Mouse (Mus musculus) embryonic facial prominence, embryonic 15.5 days (tissue): Measurements from ENCODE around the gene Cd300e. TPM values are rescaled to one million over a fixed set of nuclear protein-coding genes. Genes with fewer than 3 reads are reported as not detected.

ENCODE experiments used
- ATAC-seq: fragments of 200-750 bp; cut with Nextera tagmentation; 2 replicates; pipeline ENCODE4 v1.8.0; 2017; ENCODE audit warnings: low read depth, moderate TSS enrichment; ENCODE audit not compliant: insufficient number of reproducible peaks, low FRiP score, low TSS enrichment
- H3K27ac ChIP-seq: fragments of 300-500 bp; sonication (generic); replicated peaks from 2 replicates; pipeline ENCODE4 v1.5.1; 2015; ENCODE audit warnings: mild to moderate bottlenecking, inconsistent platforms
- H3K27me3 ChIP-seq: fragments of 300-500 bp; sonication (generic); 2 replicates; pipeline ENCODE4 v1.6.1; 2015; ENCODE audit warnings: inconsistent platforms
- H3K36me3 ChIP-seq: fragments of 300-500 bp; sonication (generic); 2 replicates; pipeline ENCODE4 v1.6.1; 2015; ENCODE audit warnings: mild to moderate bottlenecking, inconsistent platforms
- H3K4me1 ChIP-seq: fragments of 300-500 bp; sonication (generic); 2 replicates; pipeline ENCODE4 v1.6.1; 2015; ENCODE audit warnings: inconsistent platforms
- H3K4me2 ChIP-seq: fragments of 300-500 bp; sonication (generic); replicated peaks from 2 replicates; pipeline ENCODE4 v1.6.1; 2015; ENCODE audit warnings: mild to moderate bottlenecking, inconsistent platforms
- H3K4me3 ChIP-seq: fragments of 300-500 bp; sonication (generic); replicated peaks from 2 replicates; pipeline ENCODE4 v1.5.1; 2015; ENCODE audit warnings: mild to moderate bottlenecking, inconsistent platforms
- H3K9ac ChIP-seq: fragments of 300-500 bp; sonication (generic); 2 replicates; pipeline ENCODE4 v1.6.1; 2015; ENCODE audit warnings: inconsistent platforms
- H3K9me3 ChIP-seq: fragments of 300-500 bp; sonication (generic); replicated peaks from 2 replicates; pipeline ENCODE4 v1.6.1; 2016; ENCODE audit warnings: inconsistent platforms
- WGBS: fragments of 180-500 bp; shearing (Covaris S2); methylation state at CpG from one replicate; pipeline ENCODE4 v1.1.7; 2015; 5-methylcytosine and 5-hydroxymethylcytosine counted together
- polyA plus RNA-seq: library from polyadenylated mRNA; unstranded; fragments of >200 nt; fragmentation: Nextera tagmentation; extraction: Ambion mirVana; gene quantifications from 2 replicates; pipeline ENCODE4 v1.2.1, GENCODE M21; 2015

The Cd300e gene
- polyA plus RNA-seq, 1 experiment from 2014 or later: 0.12 TPM

DNA sequence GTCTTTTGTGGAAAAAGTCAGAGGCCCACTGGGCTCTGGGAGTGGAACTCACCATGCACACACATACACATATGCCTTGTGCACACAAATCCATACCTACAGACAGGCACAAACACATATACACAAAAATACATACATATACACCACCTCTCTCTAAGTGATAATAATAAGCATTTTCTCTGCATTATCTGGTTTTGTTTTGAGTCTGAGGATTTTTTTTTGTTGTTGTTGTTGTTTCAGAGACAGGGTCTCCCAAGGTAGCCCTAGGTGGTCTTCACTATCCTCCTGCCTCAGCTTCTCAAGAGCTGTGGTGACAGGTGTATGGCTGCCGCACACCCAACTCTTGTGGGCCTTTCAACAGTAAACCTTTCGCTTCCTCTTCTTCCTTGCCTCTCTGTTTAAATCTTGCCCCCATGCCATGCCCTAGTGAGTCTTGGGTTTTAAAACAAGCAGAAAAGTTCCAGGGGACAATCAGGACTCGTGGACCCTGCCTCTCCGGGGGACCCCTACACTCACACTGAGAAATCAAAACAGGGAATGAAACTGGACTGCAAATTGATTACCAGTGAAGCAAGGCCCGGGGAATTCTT lies 38.1 kb upstream of the Cd300e start:
- Histone ChIP-seq H3K36me3 (no peaks in the 10 kb centered on the region), H3K4me3 (no peak overlapping the region), H3K27me3 (peaks cover 8% of the 10 kb centered on the region; the same call in 1 of the 2 replicates), H3K9ac (no peak overlapping the region), H3K27ac (no peak overlapping the region), H3K4me1 (peaks cover 4% of the 10 kb centered on the region; the same call in 1 of the 2 replicates), H3K9me3 (no peaks in the 10 kb centered on the region), H3K4me2 (no peak overlapping the region)
- no peak for ATAC-seq
- 57% methylated on average over 5 of the region's 5 CpGs for WGBS

DNA sequence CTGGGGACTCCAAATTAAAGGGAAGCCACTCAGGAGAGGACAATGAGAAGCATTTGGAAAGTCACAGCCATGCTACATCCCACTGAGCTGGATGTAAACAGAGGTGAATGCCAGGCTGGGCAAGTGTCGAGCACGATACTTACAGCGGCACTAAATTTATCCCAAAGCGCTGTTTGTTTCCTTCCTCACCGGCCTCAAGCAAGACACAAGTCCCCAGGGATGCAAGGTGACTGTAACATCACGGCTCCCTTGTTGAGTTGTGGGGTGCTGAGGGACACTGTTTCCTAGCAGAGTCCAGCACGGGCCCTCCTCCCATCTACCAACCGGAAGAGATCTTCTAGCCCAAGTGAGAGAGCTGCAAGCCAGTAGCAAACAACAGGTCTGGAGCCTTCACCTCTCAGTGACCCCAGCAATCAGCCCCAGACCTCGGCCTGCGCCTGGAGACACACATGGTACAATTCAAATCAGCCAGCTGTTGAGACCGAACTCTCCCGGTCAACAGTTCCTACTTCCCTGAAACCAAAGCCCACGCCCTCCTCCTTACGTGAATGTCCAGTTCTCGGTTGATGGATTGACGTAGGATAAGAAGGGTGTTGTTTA lies 37.4 kb upstream of the Cd300e start:
- Histone ChIP-seq H3K9ac (no peak overlapping the region), H3K27me3 (peaks cover 8% of the 10 kb centered on the region; the same call in 1 of the 2 replicates), H3K9me3 (no peaks in the 10 kb centered on the region), H3K4me2 (no peak overlapping the region), H3K4me1 (peaks cover 4% of the 10 kb centered on the region; the same call in 1 of the 2 replicates), H3K36me3 (no peaks in the 10 kb centered on the region), H3K27ac (no peak overlapping the region), H3K4me3 (no peak overlapping the region)
- 38% methylated on average over 16 of the region's 16 CpGs for WGBS
- no peak for ATAC-seq

DNA sequence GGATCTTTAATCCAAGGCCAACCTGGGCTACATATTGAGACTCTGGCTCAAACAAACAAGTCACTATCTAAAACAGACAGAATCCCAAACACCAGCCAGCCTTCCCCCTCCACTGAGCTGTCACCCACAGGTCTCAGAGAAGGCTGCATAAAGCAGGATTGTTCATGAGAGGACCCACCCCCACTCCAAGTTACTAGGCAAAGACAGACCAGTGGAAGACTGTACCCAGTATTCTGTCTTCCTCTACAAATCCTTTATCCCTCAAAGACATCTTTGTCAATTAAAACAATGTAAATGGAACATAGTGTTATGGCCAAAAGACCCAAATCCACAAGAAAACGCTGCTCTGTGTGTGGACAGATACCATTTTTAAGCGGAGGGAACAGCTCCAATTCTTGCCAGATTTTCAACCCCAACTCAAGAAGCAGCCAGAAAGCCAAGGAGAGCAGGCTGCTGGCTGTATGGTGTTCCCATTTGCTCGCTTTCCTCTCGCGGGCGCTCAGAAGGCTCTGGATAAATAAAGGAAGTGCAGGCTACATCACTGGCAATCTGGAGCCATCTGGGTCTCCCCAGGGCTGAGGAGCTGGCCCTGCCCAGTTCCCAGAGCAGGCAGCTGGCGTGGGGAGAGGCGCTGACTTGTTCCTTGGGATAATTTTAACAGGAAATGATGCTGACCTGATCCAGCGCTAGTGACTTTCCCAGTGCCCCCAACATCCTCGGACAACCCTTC lies 36.4 kb upstream of the Cd300e start:
- WGBS: 36% methylated on average over 10 of the region's 10 CpGs
- ATAC-seq: no peak

DNA sequence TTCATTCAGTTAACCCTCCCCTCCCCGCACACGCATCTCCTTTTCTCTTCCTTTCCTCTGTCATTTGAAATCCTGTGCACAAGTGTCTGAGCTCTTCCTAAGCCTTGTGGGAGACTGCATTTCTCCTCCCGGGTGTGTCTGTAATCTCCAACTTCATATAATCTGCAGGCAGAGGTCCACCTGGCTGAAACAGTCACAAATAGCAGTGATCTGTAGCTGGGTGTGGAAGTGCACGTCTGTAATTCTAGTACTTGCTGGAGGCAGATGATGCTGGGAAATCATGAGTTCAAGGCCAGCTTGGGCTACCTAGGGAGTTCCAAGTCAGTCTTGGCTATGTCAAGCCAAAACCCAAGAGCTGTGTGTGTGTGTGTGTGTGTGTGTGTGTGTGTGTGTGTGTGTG lies 30.2 kb upstream of the Cd300e start:
- Histone ChIP-seq H3K4me3 (no peak overlapping the region), H3K36me3 (no peaks in the 10 kb centered on the region), H3K9ac (no peak overlapping the region), H3K27ac (no peak overlapping the region), H3K9me3 (no peaks in the 10 kb centered on the region), H3K4me2 (no peak overlapping the region), H3K4me1 (0 out of 2 replicates have a peak, but pooled peaks cover 4% of the 10 kb centered on the region), H3K27me3 (peaks cover 36% of the 10 kb centered on the region)
- WGBS: 12% methylated on average over 4 of the region's 4 CpGs
- no peak for ATAC-seq

More for the DNA sequence above, 36.4 kb upstream of the Cd300e start:
- H3K4me2 ChIP-seq: no peak overlapping the region
- no peak overlapping the region for H3K9ac ChIP-seq
- no peak overlapping the region for H3K27ac ChIP-seq
- no peaks in the 10 kb centered on the region for H3K9me3 ChIP-seq
- no peak overlapping the region for H3K4me3 ChIP-seq
- H3K4me1 ChIP-seq: peaks cover 4% of the 10 kb centered on the region; the same call in 1 of the 2 replicates
- H3K27me3 ChIP-seq: peaks cover 8% of the 10 kb centered on the region; the same call in 1 of the 2 replicates
- H3K36me3 ChIP-seq: no peaks in the 10 kb centered on the region

DNA sequence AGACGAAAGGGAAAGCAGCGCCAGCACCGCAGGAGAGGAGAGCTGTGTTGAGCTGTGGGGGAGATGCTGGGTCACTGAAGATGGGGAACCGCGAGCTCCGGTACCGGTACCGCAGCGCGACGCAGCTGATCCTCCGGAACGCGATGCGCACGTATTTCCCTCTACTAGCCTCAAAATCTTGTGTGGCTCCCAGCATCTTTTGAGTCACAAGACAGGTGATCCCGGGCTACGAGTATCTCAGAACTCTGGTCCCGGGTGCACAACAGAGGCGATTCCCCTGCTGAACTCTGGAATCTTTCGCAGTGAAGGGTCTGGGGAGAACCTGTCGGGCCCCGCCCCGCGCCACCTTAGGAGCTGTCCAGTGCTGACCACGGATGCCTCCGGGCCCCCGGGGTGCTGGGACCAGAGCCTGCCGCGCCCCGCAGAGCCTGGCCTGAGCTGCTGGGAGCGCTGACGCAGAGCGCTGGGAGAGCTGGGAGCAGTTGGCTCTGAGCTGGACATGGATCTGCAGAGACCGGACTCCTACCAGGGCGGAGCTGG lies 29.5 kb upstream of the Cd300e start, which contains the start of gene Rab37:
Gene Rab37 (plus strand): TSS at position 70 of the 540 bp plus-strand sequence.
- no peak for ATAC-seq
- Histone ChIP-seq H3K36me3 (no peaks in the 10 kb centered on the region), H3K9me3 (no peaks in the 10 kb centered on the region), H3K4me2 (peak within 1 kb of the TSS; percentile 15; the same call in 1 of the 2 replicates), H3K27me3 (peaks cover 38% of the 10 kb centered on the region), H3K27ac (no peak within 1 kb of the TSS), H3K9ac (no peak within 1 kb of the TSS), H3K4me3 (no peak within 1 kb of the TSS), H3K4me1 (0 out of 2 replicates have a peak, but pooled peaks cover 4% of the 10 kb centered on the region)
- WGBS: 2% methylated on average over 36 of the region's 36 CpGs

DNA sequence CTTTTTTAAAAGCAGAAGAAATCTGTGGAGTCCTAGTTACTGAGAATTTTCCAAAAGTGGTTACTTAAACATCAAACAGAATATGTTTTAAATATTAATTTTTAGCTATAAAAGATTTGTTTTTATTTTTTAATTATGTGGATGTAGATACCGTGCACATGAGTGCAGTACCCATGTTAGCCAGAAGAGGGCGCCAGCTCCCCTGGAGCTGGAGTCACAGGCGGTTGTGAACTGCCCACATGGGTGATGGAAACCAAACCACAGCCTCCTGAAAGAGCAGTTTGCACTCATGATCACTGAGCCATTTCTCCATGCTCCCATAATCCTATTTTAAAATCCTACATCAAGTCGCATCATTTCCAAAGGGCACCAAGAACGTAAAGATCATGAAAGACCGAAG lies 27.9 kb upstream of the Cd300e start:
- Histone ChIP-seq H3K27ac (no peak overlapping the region), H3K4me1 (0 out of 2 replicates have a peak, but pooled peaks cover 4% of the 10 kb centered on the region), H3K9ac (no peak overlapping the region), H3K9me3 (no peaks in the 10 kb centered on the region), H3K27me3 (peaks cover 54% of the 10 kb centered on the region), H3K4me2 (no peak overlapping the region), H3K4me3 (no peak overlapping the region), H3K36me3 (no peaks in the 10 kb centered on the region)
- ATAC-seq: no peak
- WGBS: 66% methylated on average over 6 of the region's 6 CpGs

DNA sequence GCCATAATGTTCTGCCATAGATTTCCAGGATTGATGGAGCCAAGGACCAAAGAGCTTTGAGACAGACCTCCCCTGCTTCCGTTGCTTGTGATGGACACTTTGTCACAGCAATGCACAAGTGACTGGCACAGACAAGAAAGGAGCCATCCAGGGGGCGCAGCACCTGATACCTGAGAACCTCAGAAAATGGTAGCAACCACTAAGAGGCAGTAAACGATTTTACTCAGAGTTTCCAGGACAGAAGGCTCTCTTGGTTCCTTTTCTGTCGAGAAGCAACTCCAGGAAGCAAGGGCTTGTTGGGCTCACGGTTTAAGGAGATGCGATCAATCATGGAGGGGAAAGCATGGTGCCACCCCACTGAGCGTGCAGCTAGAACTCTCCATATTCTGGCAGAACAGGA lies 24.2 kb upstream of the Cd300e start:
- no peak overlapping the region for H3K27ac ChIP-seq
- peaks cover 56% of the 10 kb centered on the region for H3K27me3 ChIP-seq
- no peaks in the 10 kb centered on the region for H3K36me3 ChIP-seq
- no peaks in the 10 kb centered on the region for H3K4me1 ChIP-seq
- H3K4me2 ChIP-seq: no peak overlapping the region
- no peaks in the 10 kb centered on the region for H3K9me3 ChIP-seq
- ATAC-seq: no peak
- no peak overlapping the region for H3K9ac ChIP-seq
- no peak overlapping the region for H3K4me3 ChIP-seq
- WGBS: 67% methylated on average over 7 of the region's 7 CpGs

DNA sequence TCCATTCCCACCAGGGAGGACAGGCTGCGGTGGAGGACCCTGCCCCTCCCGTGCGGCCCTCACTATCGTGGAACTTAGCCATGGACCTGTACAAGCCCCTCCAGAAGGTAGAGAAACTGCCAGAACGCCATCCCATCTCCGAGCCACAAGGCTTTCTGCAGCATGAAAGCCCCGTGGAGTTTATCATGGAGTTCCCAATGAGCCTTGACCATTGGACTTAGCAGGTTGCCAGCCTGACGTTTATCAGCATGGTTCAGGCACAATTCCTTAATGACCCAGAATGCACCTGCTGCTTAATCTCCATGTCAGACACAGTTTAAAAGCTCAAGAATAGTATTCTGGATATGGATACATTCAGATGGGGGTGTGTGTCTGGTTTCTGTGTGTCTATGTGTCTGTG lies 23.1 kb upstream of the Cd300e start:
- no peaks in the 10 kb centered on the region for H3K4me1 ChIP-seq
- no peak overlapping the region for H3K4me2 ChIP-seq
- 55% methylated on average over 8 of the region's 8 CpGs for WGBS
- ATAC-seq: no peak
- no peaks in the 10 kb centered on the region for H3K9me3 ChIP-seq
- no peak overlapping the region for H3K27ac ChIP-seq
- peaks cover 45% of the 10 kb centered on the region for H3K27me3 ChIP-seq
- no peak overlapping the region for H3K9ac ChIP-seq
- no peak overlapping the region for H3K4me3 ChIP-seq
- no peaks in the 10 kb centered on the region for H3K36me3 ChIP-seq

DNA sequence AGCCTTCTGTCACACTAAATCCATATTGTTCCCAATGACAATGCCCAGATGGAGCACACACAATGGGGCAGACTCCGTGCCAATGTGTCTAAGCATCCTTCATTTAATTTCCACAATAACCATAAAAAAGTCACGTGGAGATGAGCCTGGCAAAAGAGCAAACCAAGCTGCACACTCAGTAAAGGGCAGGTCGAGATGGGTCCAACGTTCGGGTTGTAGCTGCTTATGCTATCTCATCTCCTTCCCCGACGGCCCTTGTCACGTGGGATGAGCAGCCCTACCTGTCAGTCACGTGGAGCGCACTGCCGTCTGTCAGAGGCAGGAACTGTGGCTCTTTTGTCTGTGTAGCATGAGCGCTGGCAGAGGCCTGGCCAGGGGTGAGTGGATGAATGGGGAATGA lies 22.6 kb upstream of the Cd300e start:
- WGBS: 34% methylated on average over 12 of the region's 12 CpGs
- no peak for ATAC-seq

DNA sequence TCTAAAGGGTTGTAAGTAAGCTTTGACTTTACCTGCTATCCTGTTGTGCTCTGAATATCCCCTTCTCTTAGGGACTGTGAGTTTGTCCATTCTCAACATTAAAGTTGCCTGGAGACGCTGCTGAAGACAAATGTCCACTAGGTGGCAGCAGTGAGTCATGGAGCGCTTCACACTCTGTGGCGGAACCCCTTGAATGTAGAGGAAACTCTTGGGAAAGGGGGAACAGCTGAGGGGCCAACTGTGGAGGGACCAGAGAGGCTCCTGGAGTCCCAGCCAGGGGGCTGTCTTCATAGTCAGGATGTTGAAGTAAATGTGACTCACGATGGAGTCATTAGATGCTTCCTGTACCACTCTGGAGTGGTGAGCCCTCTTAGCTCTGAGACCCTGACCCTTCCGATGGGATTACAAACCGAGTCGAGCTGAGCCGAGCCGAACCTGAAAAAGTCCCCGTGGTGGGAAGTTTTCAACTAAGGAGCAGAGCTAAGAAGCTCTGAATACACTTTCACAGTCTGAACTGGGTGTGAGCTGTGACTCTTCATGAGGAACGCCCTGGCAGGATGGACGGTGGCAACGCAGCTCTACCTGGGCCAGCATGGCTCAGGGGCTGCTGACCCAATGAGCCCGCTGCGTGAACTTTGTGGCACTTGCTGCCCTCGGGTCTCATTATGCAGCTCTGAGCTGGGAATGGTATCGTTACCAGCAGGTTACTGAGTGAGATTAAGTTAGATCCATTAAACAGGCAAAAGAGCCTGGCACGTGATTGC lies 21.6 kb upstream of the Cd300e start:
- no peaks in the 10 kb centered on the region for H3K9me3 ChIP-seq
- ATAC-seq: no peak; the same call in 1 of the 2 replicates

More for the DNA sequence above, 22.6 kb upstream of the Cd300e start:
- Histone ChIP-seq H3K4me2 (no peak overlapping the region), H3K27me3 (peaks cover 42% of the 10 kb centered on the region), H3K27ac (no peak overlapping the region), H3K36me3 (no peaks in the 10 kb centered on the region), H3K9me3 (no peaks in the 10 kb centered on the region), H3K9ac (no peak overlapping the region), H3K4me1 (no peaks in the 10 kb centered on the region), H3K4me3 (no peak overlapping the region)

More for the DNA sequence above, 21.6 kb upstream of the Cd300e start:
- H3K27me3 ChIP-seq: peaks cover 42% of the 10 kb centered on the region
- H3K9ac ChIP-seq: no peak overlapping the region
- H3K27ac ChIP-seq: no peak overlapping the region
- H3K4me3 ChIP-seq: no peak overlapping the region
- H3K4me1 ChIP-seq: no peaks in the 10 kb centered on the region
- H3K36me3 ChIP-seq: no peaks in the 10 kb centered on the region
- H3K4me2 ChIP-seq: no peak overlapping the region
- WGBS: 45% methylated on average over 18 of the region's 18 CpGs
